Mouse (Mus musculus) testis, postnatal 10 days (tissue): ENCODE measurements around the gene Map3k5.

Source experiments
- DNase-seq: peaks from one replicate; pipeline ENCODE4 v3.0.0; 2021; ENCODE audit warnings: low spot score

The Map3k5 gene

GRCm38 (mm10) chr10:20159308-20159707 is 225.0 kb downstream of the Map3k5 start:
- DNase-seq, result no peak

- no peak for DNase-seq
These were observed 226.6 kb downstream of the Map3k5 start for GRCm38 (mm10) chr10:20160914-20161313.

- no peak for DNase-seq
These were observed 230.5 kb downstream of the Map3k5 start for GRCm38 (mm10) chr10:20164810-20165209.

GRCm38 (mm10) chr10:20166797-20167196 is 232.5 kb downstream of the Map3k5 start:
- no peak for DNase-seq

- DNase-seq, result no peak
These were observed 233.2 kb downstream of the Map3k5 start for GRCm38 (mm10) chr10:20167467-20167866.

GRCm38 (mm10) chr10:20169182-20169674 is 235.0 kb downstream of the Map3k5 start:
- no peak for DNase-seq

- DNase-seq, result no peak
These were observed 235.8 kb downstream of the Map3k5 start for GRCm38 (mm10) chr10:20169927-20170604.

- peak; percentile 79 for DNase-seq
These were observed 236.4 kb downstream of the Map3k5 start for GRCm38 (mm10) chr10:20170605-20171088.

GRCm38 (mm10) chr10:20171209-20171608 is 236.9 kb downstream of the Map3k5 start:
- no peak for DNase-seq

- no peak for DNase-seq
These were observed 237.5 kb downstream of the Map3k5 start for GRCm38 (mm10) chr10:20171756-20172155.

- no peak for DNase-seq
These were observed 239.5 kb downstream of the Map3k5 start for GRCm38 (mm10) chr10:20173733-20174132.

GRCm38 (mm10) chr10:20176054-20176453 is 241.8 kb downstream of the Map3k5 start:
- DNase-seq, result no peak

GRCm38 (mm10) chr10:20178807-20179605 is 244.7 kb downstream of the Map3k5 start:
- DNase-seq, result no peak

GRCm38 (mm10) chr10:20181198-20181597 is 246.9 kb downstream of the Map3k5 start:
- DNase-seq, result no peak

GRCm38 (mm10) chr10:20181680-20182399 is 247.6 kb downstream of the Map3k5 start:
- DNase-seq, result no peak

- no peak for DNase-seq
These were observed 250.1 kb downstream of the Map3k5 start for GRCm38 (mm10) chr10:20184326-20184725.

GRCm38 (mm10) chr10:20185264-20185663 is 251.0 kb downstream of the Map3k5 start:
- DNase-seq, result no peak

- DNase-seq, result no peak
These were observed 251.5 kb downstream of the Map3k5 start for GRCm38 (mm10) chr10:20185806-20186205.

GRCm38 (mm10) chr10:20186800-20187273 is 252.6 kb downstream of the Map3k5 start:
- no peak for DNase-seq

GRCm38 (mm10) chr10:20190139-20190747 is 256.0 kb downstream of the Map3k5 start:
- no peak for DNase-seq
